Mouse (Mus musculus): ENCODE data around the gene Ccdc136. TPM values are rescaled to one million over a fixed set of nuclear protein-coding genes. Genes with fewer than 3 reads are reported as not detected.

The Ccdc136 gene
- polyA plus RNA-seq, 1 experiment: not detected

DNA sequence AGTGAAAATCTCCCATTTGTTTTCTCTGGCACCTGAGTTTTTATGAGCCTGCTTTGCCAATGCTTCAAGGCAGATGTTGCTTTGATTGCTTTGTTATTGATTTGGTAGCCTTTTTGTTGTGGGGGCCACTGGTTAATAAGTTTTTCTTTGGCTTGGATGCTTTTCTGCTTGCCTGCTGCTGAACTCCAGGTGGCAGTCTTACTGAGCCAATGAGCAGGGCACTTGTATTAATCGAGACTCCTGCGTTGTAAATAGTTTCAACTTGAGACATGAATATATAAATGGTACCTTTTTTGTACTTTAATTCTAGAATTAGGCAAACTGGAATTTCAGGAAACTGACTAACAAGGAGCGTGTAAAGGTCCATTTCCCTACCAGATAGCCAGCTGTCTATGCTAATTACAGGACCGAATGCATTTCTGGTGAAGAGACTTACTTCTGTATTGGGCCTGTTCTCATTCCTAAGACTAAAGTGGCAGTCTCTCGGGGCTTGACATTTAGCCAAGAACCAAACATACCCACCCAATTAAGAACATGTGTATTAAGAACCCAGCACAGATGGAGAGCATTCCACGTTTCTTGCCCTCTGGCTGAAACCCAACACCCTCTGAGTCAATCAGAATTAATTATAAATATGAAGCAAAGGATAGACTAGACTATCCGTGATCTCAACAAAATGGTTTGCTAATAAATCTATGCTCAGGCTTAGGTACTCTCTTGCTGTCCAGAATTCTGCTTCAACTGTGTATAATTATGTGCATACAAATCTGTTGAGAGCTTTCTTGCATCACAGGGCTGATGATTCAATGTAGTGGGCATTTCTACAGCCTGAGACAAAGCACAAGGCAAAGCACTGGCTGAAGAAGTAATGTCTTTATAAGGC, 33.6 kb upstream of the Ccdc136 start:
- no peak for TF ChIP-seq TAL1 (IDR thresholded peaks at IDR 0.05; ENCODE audit: low read length)
- TF ChIP-seq GATA1 (IDR thresholded peaks at IDR 0.05; ENCODE audit: low read length): no peak
- Histone ChIP-seq H3K4me1 (ENCODE audit: control insufficient read depth) (peaks cover 3% of the 10 kb centered on the region), H3K27me3 (ENCODE audit: control insufficient read depth) (no peaks in the 10 kb centered on the region), H3K36me3 (ENCODE audit: control insufficient read depth) (peaks cover 69% of the 10 kb centered on the region), H3K9me3 (ENCODE audit: control insufficient read depth, low read length) (no peaks in the 10 kb centered on the region), H3K4me3 (replicated peaks) (no peak overlapping the region)

DNA sequence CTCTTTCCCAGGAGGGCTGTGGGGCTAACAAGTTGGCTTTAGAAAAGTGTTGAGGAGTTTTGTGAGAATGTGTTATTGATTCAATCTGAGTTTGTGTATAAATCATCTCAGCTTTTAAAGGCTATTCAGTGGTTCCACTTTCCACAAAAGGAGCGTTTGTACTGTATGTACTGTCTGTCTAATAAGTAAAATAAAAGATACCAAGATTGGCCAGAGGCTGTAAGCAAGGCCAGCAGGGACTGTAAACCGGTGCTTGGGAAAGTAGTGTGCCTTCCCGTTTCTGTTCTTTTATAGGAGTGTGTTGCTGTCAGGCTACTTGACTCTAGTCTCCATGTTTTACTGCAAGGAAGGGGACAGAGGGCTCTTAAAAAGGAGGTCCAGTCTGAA, 33.0 kb upstream of the Ccdc136 start:
- Histone ChIP-seq H3K27me3 (ENCODE audit: control insufficient read depth) (no peaks in the 10 kb centered on the region), H3K36me3 (ENCODE audit: control insufficient read depth) (peaks cover 66% of the 10 kb centered on the region), H3K9me3 (ENCODE audit: control insufficient read depth, low read length) (no peaks in the 10 kb centered on the region), H3K4me3 (replicated peaks) (no peak overlapping the region), H3K4me1 (ENCODE audit: control insufficient read depth) (no peaks in the 10 kb centered on the region)
- TF ChIP-seq GATA1 (IDR thresholded peaks at IDR 0.05; ENCODE audit: low read length) (no peak), TAL1 (IDR thresholded peaks at IDR 0.05; ENCODE audit: low read length) (no peak)

DNA sequence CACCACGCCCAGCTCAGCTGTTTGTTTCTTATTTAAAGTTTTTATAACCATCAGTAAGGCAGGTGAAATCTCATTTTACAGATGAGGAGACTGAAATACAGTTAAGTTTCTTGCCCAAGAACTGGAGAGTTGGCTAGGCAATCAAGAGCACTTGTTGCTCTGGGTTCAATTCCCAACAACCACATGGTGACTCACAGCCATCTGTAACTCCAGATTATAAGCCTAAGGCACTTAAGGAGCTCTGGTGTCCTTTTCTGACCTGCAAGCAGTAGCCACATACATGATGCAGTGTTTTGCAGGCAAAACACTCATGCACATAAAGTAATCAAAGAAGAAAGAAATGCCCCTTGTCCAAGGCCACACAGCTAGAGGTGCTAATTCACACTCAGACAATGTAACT, 30.8 kb upstream of the Ccdc136 start:
- no peak overlapping the region for H3K4me3 ChIP-seq (replicated peaks)
- no peaks in the 10 kb centered on the region for H3K4me1 ChIP-seq (ENCODE audit: control insufficient read depth)
- no peak for TF ChIP-seq TAL1 (IDR thresholded peaks at IDR 0.05; ENCODE audit: low read length)
- TF ChIP-seq GATA1 (IDR thresholded peaks at IDR 0.05; ENCODE audit: low read length): no peak
- no peaks in the 10 kb centered on the region for H3K27me3 ChIP-seq (ENCODE audit: control insufficient read depth)
- H3K9me3 ChIP-seq (ENCODE audit: control insufficient read depth, low read length): no peaks in the 10 kb centered on the region
- H3K36me3 ChIP-seq (ENCODE audit: control insufficient read depth): peaks cover 62% of the 10 kb centered on the region

DNA sequence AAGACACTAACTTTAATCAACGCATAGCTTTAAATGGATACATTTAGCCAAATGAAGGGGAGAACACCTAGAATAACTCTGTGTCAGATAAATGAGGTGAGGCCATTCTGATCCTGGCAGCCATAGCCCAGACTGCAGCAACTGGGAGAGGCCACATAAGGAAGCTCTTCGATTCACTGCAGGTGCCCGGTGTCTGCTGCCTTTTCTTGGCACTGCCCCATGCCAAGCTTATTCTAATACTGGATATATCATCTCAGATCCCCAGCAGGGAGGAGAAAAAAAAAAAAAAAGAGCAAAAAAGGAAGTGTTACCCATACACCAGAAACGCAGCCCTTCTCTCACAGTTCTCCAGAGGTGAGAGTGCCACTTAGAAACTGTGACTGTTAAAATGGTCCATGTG, 18.7 kb upstream of the Ccdc136 start:
- H3K4me3 ChIP-seq (replicated peaks): no peak overlapping the region
- peaks cover 7% of the 10 kb centered on the region for H3K4me1 ChIP-seq (ENCODE audit: control insufficient read depth)
- TF ChIP-seq TAL1 (IDR thresholded peaks at IDR 0.05; ENCODE audit: low read length) (no peak), GATA1 (IDR thresholded peaks at IDR 0.05; ENCODE audit: low read length) (no peak)
- H3K9me3 ChIP-seq (ENCODE audit: control insufficient read depth, low read length): no peaks in the 10 kb centered on the region
- peaks cover 59% of the 10 kb centered on the region for H3K36me3 ChIP-seq (ENCODE audit: control insufficient read depth)
- no peaks in the 10 kb centered on the region for H3K27me3 ChIP-seq (ENCODE audit: control insufficient read depth)

DNA sequence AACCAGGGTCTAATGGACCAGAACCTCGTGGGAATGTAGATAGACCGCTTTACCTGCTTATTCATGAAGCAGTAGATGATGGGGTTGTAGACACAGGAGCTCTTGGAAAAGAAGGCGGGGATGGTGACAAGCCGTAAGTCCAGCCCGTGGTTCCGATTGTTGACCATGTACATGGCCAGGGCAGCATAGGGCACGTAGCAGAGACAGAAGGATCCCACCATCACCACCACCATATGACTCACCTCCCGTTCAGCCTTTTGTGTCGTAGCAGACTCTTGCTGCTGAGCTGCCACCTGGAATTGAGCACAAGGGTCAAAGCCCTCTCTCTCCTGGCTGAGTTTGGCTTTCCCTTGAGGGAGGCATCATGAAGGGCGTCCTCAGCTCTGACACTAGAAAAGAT, 17.4 kb upstream of the Ccdc136 start:
- H3K9me3 ChIP-seq (ENCODE audit: control insufficient read depth, low read length): no peaks in the 10 kb centered on the region
- TF ChIP-seq GATA1 (IDR thresholded peaks at IDR 0.05; ENCODE audit: low read length): no peak
- no peak for TF ChIP-seq TAL1 (IDR thresholded peaks at IDR 0.05; ENCODE audit: low read length)
- H3K4me3 ChIP-seq (replicated peaks): no peak overlapping the region
- peaks cover under 1% of the 10 kb centered on the region for H3K4me1 ChIP-seq (ENCODE audit: control insufficient read depth)
- H3K27me3 ChIP-seq (ENCODE audit: control insufficient read depth): no peaks in the 10 kb centered on the region
- peaks cover 47% of the 10 kb centered on the region for H3K36me3 ChIP-seq (ENCODE audit: control insufficient read depth)

DNA sequence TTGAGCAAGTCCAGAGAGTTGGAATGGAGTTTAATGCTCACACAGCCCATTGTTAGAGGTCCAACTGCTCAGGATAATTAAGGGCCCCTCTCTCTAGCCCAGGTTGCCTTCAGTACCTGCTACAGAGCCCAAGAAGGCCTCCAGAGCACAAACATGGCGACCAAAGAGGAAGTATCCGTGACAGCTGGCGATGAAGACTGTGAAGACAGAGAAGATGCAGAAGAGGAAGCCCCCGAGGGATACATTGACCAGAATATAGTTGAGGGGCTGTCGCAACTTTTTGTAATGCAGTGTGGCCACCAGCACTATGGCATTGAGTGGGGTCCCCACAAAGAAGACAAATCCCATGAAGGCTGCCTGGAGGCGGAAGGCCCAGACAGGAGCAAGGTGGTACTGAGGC, 16.2 kb upstream of the Ccdc136 start:
- H3K9me3 ChIP-seq (ENCODE audit: control insufficient read depth, low read length): no peaks in the 10 kb centered on the region
- TF ChIP-seq GATA1 (IDR thresholded peaks at IDR 0.05; ENCODE audit: low read length) (no peak), TAL1 (IDR thresholded peaks at IDR 0.05; ENCODE audit: low read length) (no peak)
- no peak overlapping the region for H3K4me3 ChIP-seq (replicated peaks)
- no peaks in the 10 kb centered on the region for H3K27me3 ChIP-seq (ENCODE audit: control insufficient read depth)
- H3K36me3 ChIP-seq (ENCODE audit: control insufficient read depth): peaks cover 35% of the 10 kb centered on the region
- H3K4me1 ChIP-seq (ENCODE audit: control insufficient read depth): no peaks in the 10 kb centered on the region

DNA sequence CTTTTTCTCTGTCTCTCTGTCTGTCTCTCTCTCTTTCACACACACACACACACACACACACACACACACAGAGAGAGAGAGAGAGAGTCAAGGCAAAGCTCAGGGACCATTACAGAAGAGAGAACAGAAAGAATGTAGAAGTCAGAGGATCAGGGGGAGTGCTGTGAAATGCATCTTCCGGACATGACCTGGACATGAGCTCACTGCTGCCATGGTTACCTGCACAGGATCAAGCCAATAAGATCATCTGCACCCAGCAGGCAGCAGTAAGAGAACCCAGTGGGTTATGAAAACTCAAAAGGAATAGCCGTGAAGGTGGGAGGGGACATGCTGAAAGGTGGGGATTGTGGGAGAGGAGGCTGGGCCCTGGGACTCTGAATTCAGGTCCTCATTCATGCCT, 13.7 kb upstream of the Ccdc136 start:
- peaks cover 12% of the 10 kb centered on the region for H3K36me3 ChIP-seq (ENCODE audit: control insufficient read depth)
- no peaks in the 10 kb centered on the region for H3K27me3 ChIP-seq (ENCODE audit: control insufficient read depth)
- H3K4me3 ChIP-seq (replicated peaks): no peak overlapping the region
- peaks cover 2% of the 10 kb centered on the region for H3K4me1 ChIP-seq (ENCODE audit: control insufficient read depth)
- no peaks in the 10 kb centered on the region for H3K9me3 ChIP-seq (ENCODE audit: control insufficient read depth, low read length)
- TF ChIP-seq TAL1 (IDR thresholded peaks at IDR 0.05; ENCODE audit: low read length) (no peak), GATA1 (IDR thresholded peaks at IDR 0.05; ENCODE audit: low read length) (no peak)

DNA sequence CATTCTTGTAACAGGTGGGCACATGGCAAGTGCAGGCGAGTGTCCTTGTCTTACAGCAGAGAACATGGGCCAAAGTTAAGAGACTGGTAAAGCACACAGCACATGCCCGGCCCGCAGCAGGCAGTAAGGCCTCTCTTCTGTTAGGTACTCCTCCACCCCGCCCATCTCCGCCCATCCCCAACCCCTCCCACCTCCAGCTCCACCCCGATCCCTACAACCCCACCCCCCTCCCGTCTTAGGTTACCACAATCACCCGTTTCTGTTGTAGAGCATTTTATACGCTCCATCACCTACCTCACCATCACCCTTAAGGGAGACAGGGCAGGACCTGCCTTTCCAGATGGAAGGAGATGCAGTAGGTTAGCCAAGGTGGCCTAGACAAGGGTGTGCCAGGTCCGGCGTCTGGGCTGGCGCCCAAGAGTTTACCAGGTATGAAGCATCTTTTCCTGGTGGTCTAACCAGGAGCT, 8.0 kb upstream of the Ccdc136 start, which contains the start of gene Opn1sw:
Opn1sw (minus strand) TSS at position 417 of the 467 bp plus-strand sequence.
- TF ChIP-seq GATA1 (IDR thresholded peaks at IDR 0.05; ENCODE audit: low read length) (no peak), TAL1 (IDR thresholded peaks at IDR 0.05; ENCODE audit: low read length) (no peak)
- Histone ChIP-seq H3K4me1 (ENCODE audit: control insufficient read depth) (peaks cover 19% of the 10 kb centered on the region), H3K4me3 (replicated peaks) (peak within 1 kb of the TSS; percentile 58), H3K27me3 (ENCODE audit: control insufficient read depth) (peaks cover 34% of the 10 kb centered on the region), H3K36me3 (ENCODE audit: control insufficient read depth) (no peaks in the 10 kb centered on the region), H3K9me3 (ENCODE audit: control insufficient read depth, low read length) (no peaks in the 10 kb centered on the region)

DNA sequence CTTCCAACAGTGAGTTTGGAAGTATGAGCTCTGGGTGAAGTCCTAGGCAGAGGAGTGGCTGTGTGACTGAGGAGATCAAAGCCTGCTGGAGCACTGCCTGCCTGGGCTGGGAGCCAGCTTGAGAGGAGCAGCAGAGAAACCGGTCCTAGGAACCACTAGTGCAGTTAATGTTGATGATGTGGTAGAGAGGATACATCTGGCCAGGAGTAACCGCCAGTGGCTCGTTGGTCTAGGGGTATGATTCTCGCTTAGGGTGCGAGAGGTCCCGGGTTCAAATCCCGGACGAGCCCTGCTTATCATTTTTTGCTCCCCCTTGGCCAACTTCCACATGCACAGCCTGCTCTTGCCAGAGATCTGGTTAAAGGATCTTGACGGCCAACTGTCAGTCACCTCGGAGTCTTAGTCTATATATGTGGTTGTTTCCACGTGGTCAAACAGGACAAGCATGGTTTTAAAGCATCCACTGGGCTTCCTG, 7.5 kb upstream of the Ccdc136 start:
- Histone ChIP-seq H3K4me1 (ENCODE audit: control insufficient read depth) (peaks cover 19% of the 10 kb centered on the region), H3K9me3 (ENCODE audit: control insufficient read depth, low read length) (no peaks in the 10 kb centered on the region), H3K4me3 (replicated peaks) (peak overlapping the region; percentile 58), H3K27me3 (ENCODE audit: control insufficient read depth) (peaks cover 40% of the 10 kb centered on the region), H3K36me3 (ENCODE audit: control insufficient read depth) (no peaks in the 10 kb centered on the region)
- no peak for TF ChIP-seq TAL1 (IDR thresholded peaks at IDR 0.05; ENCODE audit: low read length)
- no peak for TF ChIP-seq GATA1 (IDR thresholded peaks at IDR 0.05; ENCODE audit: low read length)

All from erythroblast, embryonic 14.5 days (primary cell).